Mouse (Mus musculus) lung, embryonic 15.5 days (tissue): ENCODE results near the gene Ccdc154. TPM values are rescaled to one million over a fixed set of nuclear protein-coding genes. Genes with fewer than 3 reads are reported as not detected.

Experiments
- polyA plus RNA-seq: library from polyadenylated mRNA; unstranded; fragments of >200 nt; fragmentation: Nextera tagmentation; extraction: Ambion mirVana; gene quantifications from 2 replicates; pipeline ENCODE4 v1.2.1, GENCODE M21; 2015

Ccdc154 gene
- polyA plus RNA-seq, 1 experiment from 2014 or later, result 0.44 TPM

Other genes with a start within 250 kb of the Ccdc154 start
- gene Mapk8ip3, start 225.5 kb upstream of the Ccdc154 start, polyA plus RNA-seq, result 24.0 and 27.6 TPM in 2 replicates
- 186 and 189 TPM in 2 replicates for gene Jpt2, start 201.8 kb upstream of the Ccdc154 start, polyA plus RNA-seq
- 6.3 and 7.6 TPM in 2 replicates for gene Cramp1l, start 146.7 kb upstream of the Ccdc154 start, polyA plus RNA-seq
- 17.0 and 18.1 TPM in 2 replicates for gene Ift140, start 146.4 kb upstream of the Ccdc154 start, polyA plus RNA-seq
- 88.2 and 93.2 TPM in 2 replicates for gene Tmem204, start 78.9 kb upstream of the Ccdc154 start, polyA plus RNA-seq
- gene Telo2, start 46.5 kb upstream of the Ccdc154 start, polyA plus RNA-seq, result 42.2 and 46.3 TPM in 2 replicates
- gene Ptx4, start 41.7 kb upstream of the Ccdc154 start, polyA plus RNA-seq, result 0.14 TPM in 1 of 2 replicates, not detected in the other
- gene Clcn7, start 29.1 kb upstream of the Ccdc154 start, polyA plus RNA-seq, result 21.4 and 22.4 TPM in 2 replicates
- 9.0 and 10.3 TPM in 2 replicates for gene Gm38655, start 13.0 kb downstream of the Ccdc154 start, polyA plus RNA-seq
- 32.1 and 33.0 TPM in 2 replicates for gene BC003965, start 22.1 kb downstream of the Ccdc154 start, polyA plus RNA-seq
- 8.6 and 8.8 TPM in 2 replicates for gene Unkl, start 25.9 kb downstream of the Ccdc154 start, polyA plus RNA-seq
- 43.3 and 47.2 TPM in 2 replicates for gene Gnptg, start 77.7 kb downstream of the Ccdc154 start, polyA plus RNA-seq
- 45.9 and 46.4 TPM in 2 replicates for gene Tsr3, start 77.7 kb downstream of the Ccdc154 start, polyA plus RNA-seq
- 0.91 and 1.2 TPM in 2 replicates for gene Baiap3, start 93.9 kb downstream of the Ccdc154 start, polyA plus RNA-seq
- gene Ube2i, start 112.2 kb downstream of the Ccdc154 start, polyA plus RNA-seq, result 698 TPM in 2 replicates
- gene Prss34, start 135.9 kb downstream of the Ccdc154 start, polyA plus RNA-seq, result 0.80 and 1.3 TPM in 2 replicates
- not detected in 2 replicates for gene Prss28, start 146.2 kb downstream of the Ccdc154 start, polyA plus RNA-seq
- gene Prss29, start 156.2 kb downstream of the Ccdc154 start, polyA plus RNA-seq, result not detected in 2 replicates
- gene Tpsab1, start 183.1 kb downstream of the Ccdc154 start, polyA plus RNA-seq, result 0.19 and 0.24 TPM in 2 replicates
- 3.6 and 5.7 TPM in 2 replicates for gene Tpsb2, start 203.8 kb downstream of the Ccdc154 start, polyA plus RNA-seq
- 0.46 and 0.76 TPM in 2 replicates for gene Tpsg1, start 206.8 kb downstream of the Ccdc154 start, polyA plus RNA-seq